31 mouse cellular contexts compared by ENCODE assay signal in the genomic region with DNA sequence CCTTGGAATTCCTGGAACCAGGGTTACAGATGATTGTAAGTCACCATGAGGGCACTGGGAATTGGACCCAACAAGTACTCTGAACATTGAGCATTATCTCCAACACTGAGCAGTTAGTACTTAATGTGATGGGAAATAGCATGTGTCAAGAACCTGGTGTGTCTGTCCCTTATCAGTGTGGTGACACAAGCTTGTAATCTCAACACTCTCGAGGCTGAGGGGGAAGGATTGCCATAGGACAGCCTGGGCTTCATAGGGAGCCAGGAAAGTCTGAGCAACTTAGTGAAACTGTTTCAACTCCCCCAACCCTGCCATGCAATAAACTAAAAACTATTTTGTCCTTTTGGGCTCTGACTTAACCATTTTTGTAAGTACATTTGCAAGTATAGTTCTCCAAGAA.
"Had no signal": no experiment of that assay in that cellular context is flagged by ENCODE, and none has a peak within 500 bp of the region (broad histone marks: within the 10 kb centered on the region; RNA-seq: fewer than 3 reads in every experiment).

No protein-coding gene starts in this region.

- H3K27ac ChIP-seq: heart, embryonic 10.5 days; heart, embryonic 13.5 days; heart, embryonic 15.5 days; hindbrain, embryonic 10.5 days; hindbrain, embryonic 12.5 days; hindbrain, embryonic 13.5 days; hindbrain, embryonic 14.5 days; hindbrain, embryonic 15.5 days; hindbrain, postnatal 0 days; intestine, embryonic 15.5 days; kidney, embryonic 15.5 days; kidney, postnatal 0 days; layer of hippocampus, adult 2 months; left cerebral cortex, adult 2 months had no signal

- H3K4me1 ChIP-seq: heart, embryonic 10.5 days; heart, embryonic 12.5 days; heart, embryonic 13.5 days; heart, embryonic 15.5 days; hindbrain, embryonic 10.5 days; hindbrain, embryonic 12.5 days; hindbrain, embryonic 13.5 days; hindbrain, embryonic 15.5 days; intestine, embryonic 15.5 days; kidney, embryonic 15.5 days had no signal

- DNase-seq: heart, postnatal 10 days; heart, postnatal 14 days; heart, postnatal 36 days; heart, postnatal 4 days; kidney, adult 11 months; kidney, adult 18-20 months; kidney, adult 2 months; kidney, adult 8-10 months; kidney, adult 9 months; kidney, postnatal 10 days; kidney, postnatal 14 days; kidney, postnatal 25 days; kidney, postnatal 36 days; kidney, postnatal 4 days; layer of hippocampus, adult 9-11 months; layer of hippocampus, postnatal 36 days had no signal

- H3K9me3 ChIP-seq: heart, embryonic 10.5 days; heart, embryonic 12.5 days; heart, embryonic 13.5 days; heart, embryonic 15.5 days; hindbrain, embryonic 10.5 days; hindbrain, embryonic 12.5 days; hindbrain, embryonic 13.5 days; hindbrain, embryonic 15.5 days; intestine, embryonic 15.5 days; kidney, embryonic 15.5 days had no signal

- H3K27me3 ChIP-seq: heart, embryonic 12.5 days; heart, embryonic 13.5 days; heart, embryonic 15.5 days; hindbrain, embryonic 12.5 days; hindbrain, embryonic 13.5 days; hindbrain, embryonic 15.5 days; intestine, embryonic 15.5 days; kidney, embryonic 15.5 days had no signal

- H3K9ac ChIP-seq: heart, embryonic 12.5 days; heart, embryonic 13.5 days; heart, embryonic 15.5 days; hindbrain, embryonic 12.5 days; hindbrain, embryonic 13.5 days; hindbrain, embryonic 14.5 days; hindbrain, embryonic 15.5 days; intestine, embryonic 15.5 days; kidney, embryonic 15.5 days had no signal

- H3K4me3 ChIP-seq: heart, embryonic 10.5 days; heart, embryonic 12.5 days; heart, embryonic 13.5 days; heart, embryonic 15.5 days; hindbrain, embryonic 10.5 days; hindbrain, embryonic 12.5 days; hindbrain, embryonic 13.5 days; hindbrain, embryonic 15.5 days; intestine, embryonic 15.5 days; kidney, embryonic 15.5 days; layer of hippocampus, adult 2 months; left cerebral cortex, adult 2 months had no signal

- H3K36me3 ChIP-seq: heart, embryonic 10.5 days; heart, embryonic 12.5 days; heart, embryonic 13.5 days; heart, embryonic 15.5 days; hindbrain, embryonic 10.5 days; hindbrain, embryonic 12.5 days; hindbrain, embryonic 13.5 days; hindbrain, embryonic 15.5 days; intestine, embryonic 15.5 days; kidney, embryonic 15.5 days had no signal
